Mouse (Mus musculus) limb, embryonic 10.5 days (tissue): ENCODE data around the gene Cbr2. TPM values are rescaled to one million over a fixed set of nuclear protein-coding genes. Genes with fewer than 3 reads are reported as not detected.

Source experiments
- DNase-seq: peaks from one replicate; pipeline ENCODE4 v3.0.0-alpha.2; 2017; ENCODE audit warnings: low spot score
- H3K27ac ChIP-seq: fragments of 300-500 bp; sonication (generic); 2 replicates; pipeline ENCODE4 v1.5.1; 2016; ENCODE audit warnings: mild to moderate bottlenecking
- H3K27me3 ChIP-seq: fragments of 300-500 bp; sonication (generic); 2 replicates; pipeline ENCODE4 v1.6.1; 2016; ENCODE audit warnings: low read depth, mild to moderate bottlenecking; ENCODE audit not compliant: poor library complexity, severe bottlenecking
- H3K36me3 ChIP-seq: fragments of 300-500 bp; sonication (generic); 2 replicates; pipeline ENCODE4 v1.6.1; 2016; ENCODE audit warnings: mild to moderate bottlenecking, moderate library complexity
- H3K4me1 ChIP-seq: fragments of 300-500 bp; sonication (generic); 2 replicates; pipeline ENCODE4 v1.6.1; 2016
- H3K4me3 ChIP-seq: fragments of 300-500 bp; sonication (generic); 2 replicates; pipeline ENCODE4 v1.5.1; 2016; ENCODE audit warnings: mild to moderate bottlenecking, moderate library complexity
- H3K9me3 ChIP-seq: fragments of 300-500 bp; sonication (generic); replicated peaks from 2 replicates; pipeline ENCODE4 v1.6.1; 2016; ENCODE audit warnings: mild to moderate bottlenecking
- WGBS: fragments of 180-500 bp; shearing (Covaris S2); methylation state at CpG from one replicate; pipeline ENCODE4 v1.1.7; 2016; 5-methylcytosine and 5-hydroxymethylcytosine counted together
- polyA plus RNA-seq: library from polyadenylated mRNA; unstranded; fragments of >200 nt; fragmentation: Nextera tagmentation; extraction: Ambion mirVana; gene quantifications from 2 replicates; pipeline ENCODE4 v1.2.1, GENCODE M21; 2016

Gene Cbr2
- polyA plus RNA-seq, 1 experiment from 2014 or later: 16.3 TPM

DNA sequence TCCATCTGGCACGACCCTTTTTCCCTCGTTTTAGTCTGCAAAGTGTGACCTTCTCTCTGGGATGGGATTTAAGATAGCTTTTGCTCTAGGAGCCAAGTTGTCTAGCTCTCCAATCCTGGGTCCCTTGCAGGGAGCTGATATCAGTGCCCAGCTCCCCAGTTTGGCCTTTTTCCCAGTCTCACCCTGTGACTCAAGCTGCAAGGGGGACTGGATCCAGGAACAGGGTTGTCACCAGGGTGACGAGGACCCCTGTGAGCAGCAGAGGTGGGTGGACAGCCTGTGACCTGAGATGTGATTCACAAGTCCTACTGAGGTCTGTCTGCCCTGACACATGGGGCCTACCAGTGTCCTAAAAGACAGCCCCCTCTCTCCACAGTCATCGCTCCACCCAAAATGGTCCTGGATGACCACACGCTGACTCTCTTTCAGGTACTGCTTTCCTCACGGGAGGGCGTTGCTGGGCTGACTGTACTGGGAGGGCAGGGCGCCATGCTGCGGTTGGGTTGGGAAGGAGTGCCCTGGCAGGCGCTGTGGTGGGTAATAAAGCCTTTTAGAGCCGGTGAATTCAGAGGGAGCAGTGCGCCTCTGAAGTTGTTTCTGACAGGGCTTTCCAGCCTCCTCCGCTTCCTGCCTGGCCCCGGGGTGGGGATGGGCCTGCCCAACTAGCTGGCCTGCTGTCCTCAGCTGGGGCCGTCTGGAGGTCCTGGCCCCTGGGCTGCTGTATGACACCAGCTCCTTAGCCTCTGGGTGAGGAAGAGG lies 28.0 kb downstream of the Cbr2 start:
- 19% methylated on average over 15 of the region's 15 CpGs for WGBS
- Histone ChIP-seq H3K27me3 (no peaks in the 10 kb centered on the region), H3K9me3 (no peaks in the 10 kb centered on the region), H3K27ac (peak overlapping the region; percentile 89), H3K4me1 (peaks cover 78% of the 10 kb centered on the region), H3K36me3 (peaks cover 60% of the 10 kb centered on the region), H3K4me3 (peak overlapping the region; percentile 37)
- peak; percentile 63 for DNase-seq

DNA sequence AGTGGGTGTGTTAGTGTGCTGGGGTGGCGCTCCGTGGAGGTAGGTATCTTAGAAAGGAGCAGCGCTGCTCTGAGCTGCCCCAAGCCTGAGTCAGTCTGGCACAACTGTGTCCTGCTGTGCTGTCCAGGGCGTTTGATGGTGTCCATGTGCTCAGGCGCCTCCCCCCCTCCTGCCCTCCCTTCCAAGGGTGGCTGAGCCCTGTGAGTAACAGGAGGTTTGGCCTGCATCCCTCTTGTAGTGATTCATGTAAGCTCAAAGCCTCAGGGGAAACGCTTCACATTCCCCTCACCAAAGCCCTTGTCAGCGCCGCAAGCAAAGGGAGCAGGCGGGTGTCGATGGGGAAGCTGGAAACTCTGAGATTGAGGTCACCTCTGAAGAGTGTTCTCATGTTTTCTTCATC lies 34.2 kb downstream of the Cbr2 start:
- 39% methylated on average over 10 of the region's 10 CpGs for WGBS
- Histone ChIP-seq H3K4me1 (peaks cover 67% of the 10 kb centered on the region), H3K27ac (peak overlapping the region; percentile 85), H3K4me3 (no peak overlapping the region), H3K27me3 (no peaks in the 10 kb centered on the region), H3K36me3 (peaks cover 86% of the 10 kb centered on the region), H3K9me3 (no peaks in the 10 kb centered on the region)
- DNase-seq: no peak

DNA sequence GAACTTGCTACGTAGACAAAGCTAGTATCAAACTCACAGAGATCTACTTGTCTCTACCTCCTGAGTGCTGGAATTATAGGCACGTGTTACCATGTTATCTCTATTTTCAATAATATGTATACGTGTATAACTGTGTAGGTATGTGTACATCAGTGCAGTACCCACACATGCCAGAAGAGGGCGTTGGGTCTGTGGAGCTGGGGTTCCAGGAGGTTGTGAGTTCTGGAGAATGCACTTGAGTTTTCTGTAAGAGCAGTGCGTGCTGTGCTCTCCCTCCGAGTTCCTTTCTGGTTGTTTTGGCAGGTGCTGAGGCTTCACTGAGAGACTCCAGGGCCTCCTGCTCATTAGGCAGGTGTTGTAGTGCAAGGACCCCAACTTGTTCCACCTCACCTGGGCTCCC lies 35.3 kb downstream of the Cbr2 start:
- DNase-seq: no peak
- H3K4me1 ChIP-seq: peaks cover 67% of the 10 kb centered on the region
- H3K36me3 ChIP-seq: peaks cover 87% of the 10 kb centered on the region
- no peaks in the 10 kb centered on the region for H3K9me3 ChIP-seq
- H3K27me3 ChIP-seq: no peaks in the 10 kb centered on the region
- peak overlapping the region; percentile 85; the same call in 1 of the 2 replicates for H3K27ac ChIP-seq
- H3K4me3 ChIP-seq: no peak overlapping the region
- WGBS: 88% methylated on average over 6 of the region's 6 CpGs

DNA sequence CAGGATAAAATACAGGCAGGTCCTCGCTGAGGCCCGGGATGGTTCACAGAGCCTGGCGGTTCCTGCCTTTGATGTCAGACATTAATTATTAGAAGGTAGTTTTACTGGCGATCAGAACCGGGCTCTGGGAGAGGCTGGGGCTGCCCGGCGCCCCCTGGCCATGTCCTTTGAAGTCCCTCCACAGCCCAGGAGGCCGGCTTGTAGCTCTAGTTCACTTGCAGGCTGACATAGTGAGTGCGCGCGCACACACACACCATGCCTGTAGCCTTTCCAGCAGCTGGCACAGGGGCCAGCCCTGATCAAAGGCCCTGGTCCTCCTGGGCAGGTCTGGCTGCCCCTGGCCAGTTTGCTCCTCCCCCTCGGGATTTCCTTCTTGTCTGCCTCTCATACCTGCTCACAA lies 36.3 kb downstream of the Cbr2 start:
- 7% methylated on average over 12 of the region's 12 CpGs for WGBS
- DNase-seq: peak; percentile 88
- Histone ChIP-seq H3K9me3 (no peaks in the 10 kb centered on the region), H3K4me3 (peak overlapping the region; percentile 29), H3K27me3 (no peaks in the 10 kb centered on the region), H3K36me3 (peaks cover 86% of the 10 kb centered on the region), H3K4me1 (peaks cover 65% of the 10 kb centered on the region), H3K27ac (peak overlapping the region; percentile 85)

DNA sequence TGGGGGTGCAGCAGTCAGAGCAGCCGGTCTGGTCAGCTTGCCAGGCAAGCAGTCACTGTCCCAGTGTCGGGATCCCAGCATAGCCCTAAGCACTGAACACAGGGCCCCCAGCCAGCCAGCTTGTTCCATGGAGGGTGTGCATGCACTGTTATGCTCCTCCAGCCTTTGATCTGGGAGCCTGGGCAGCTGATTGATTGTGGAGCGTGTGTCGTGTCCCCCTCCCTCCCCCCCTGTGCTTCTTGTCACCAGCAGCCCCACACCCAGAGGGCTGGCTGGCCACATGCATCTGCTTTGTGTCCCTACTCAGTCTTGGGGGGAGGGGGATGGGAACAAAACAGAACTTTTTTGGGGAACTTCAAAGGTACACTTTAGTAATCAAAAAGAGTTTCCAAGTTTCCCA lies 36.7 kb downstream of the Cbr2 start:
- H3K36me3 ChIP-seq: peaks cover 86% of the 10 kb centered on the region
- DNase-seq: peak; percentile 78
- no peaks in the 10 kb centered on the region for H3K9me3 ChIP-seq
- WGBS: 10% methylated on average over 4 of the region's 4 CpGs
- H3K4me3 ChIP-seq: peak overlapping the region; percentile 29; the same call in 1 of the 2 replicates
- H3K4me1 ChIP-seq: peaks cover 61% of the 10 kb centered on the region
- no peaks in the 10 kb centered on the region for H3K27me3 ChIP-seq
- H3K27ac ChIP-seq: peak overlapping the region; percentile 85

DNA sequence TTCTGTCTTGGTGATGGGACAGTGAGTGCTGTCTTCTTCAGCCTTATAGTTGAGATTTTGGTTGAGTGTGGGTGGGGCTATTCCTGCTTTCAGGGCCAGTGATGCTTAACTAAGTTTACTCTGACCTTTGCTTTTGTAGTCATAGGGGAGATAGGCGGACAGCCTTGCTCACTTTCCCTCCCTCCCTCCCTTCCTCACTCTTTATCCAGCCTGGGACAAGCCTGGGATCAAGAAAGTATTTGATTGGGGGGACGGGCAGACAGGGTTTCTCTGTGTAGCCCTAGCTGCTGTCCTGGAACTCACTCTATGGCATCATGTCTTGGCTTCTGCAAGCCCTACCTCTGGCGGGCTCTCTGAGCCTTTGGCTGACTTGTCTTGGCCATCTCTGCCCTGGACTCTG lies 38.5 kb downstream of the Cbr2 start:
- H3K4me1 ChIP-seq: peaks cover 44% of the 10 kb centered on the region
- H3K4me3 ChIP-seq: no peak overlapping the region
- H3K27me3 ChIP-seq: no peaks in the 10 kb centered on the region
- DNase-seq: no peak
- peaks cover 84% of the 10 kb centered on the region for H3K36me3 ChIP-seq
- peak overlapping the region; percentile 85 for H3K27ac ChIP-seq
- WGBS: 85% methylated on average over 3 of the region's 3 CpGs
- no peaks in the 10 kb centered on the region for H3K9me3 ChIP-seq

DNA sequence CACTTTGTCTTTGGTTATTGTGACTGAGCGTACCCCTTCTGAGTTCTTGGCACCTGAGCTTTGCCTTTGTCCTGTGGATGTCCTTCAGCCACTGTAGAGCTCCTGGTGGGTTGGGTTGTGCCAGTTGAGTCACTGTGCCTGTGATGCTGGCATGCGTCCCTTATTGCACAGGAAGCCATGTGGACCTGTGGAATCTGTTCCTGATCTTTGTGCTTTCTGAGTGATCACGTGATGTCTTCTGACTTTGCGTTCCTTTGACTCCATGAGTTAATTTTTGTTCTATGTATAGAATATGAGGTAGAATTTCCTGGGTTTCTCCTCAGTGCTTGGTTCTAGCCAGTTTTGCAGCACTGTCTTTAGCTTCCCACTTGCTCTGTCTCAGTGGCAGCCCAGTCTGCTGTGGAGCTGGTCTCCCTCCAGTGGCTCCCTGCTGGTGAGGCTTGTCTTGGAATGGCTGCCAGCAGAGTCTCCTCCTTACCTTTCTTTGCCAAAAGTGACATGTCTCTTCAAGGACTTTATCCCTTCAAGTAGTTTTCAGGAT lies 39.4 kb downstream of the Cbr2 start:
- peaks cover 86% of the 10 kb centered on the region for H3K36me3 ChIP-seq
- H3K27me3 ChIP-seq: no peaks in the 10 kb centered on the region
- no peak for DNase-seq
- H3K9me3 ChIP-seq: no peaks in the 10 kb centered on the region
- no peak overlapping the region for H3K27ac ChIP-seq
- no peak overlapping the region for H3K4me3 ChIP-seq
- H3K4me1 ChIP-seq: peaks cover 34% of the 10 kb centered on the region
- 94% methylated on average over 4 of the region's 4 CpGs for WGBS

DNA sequence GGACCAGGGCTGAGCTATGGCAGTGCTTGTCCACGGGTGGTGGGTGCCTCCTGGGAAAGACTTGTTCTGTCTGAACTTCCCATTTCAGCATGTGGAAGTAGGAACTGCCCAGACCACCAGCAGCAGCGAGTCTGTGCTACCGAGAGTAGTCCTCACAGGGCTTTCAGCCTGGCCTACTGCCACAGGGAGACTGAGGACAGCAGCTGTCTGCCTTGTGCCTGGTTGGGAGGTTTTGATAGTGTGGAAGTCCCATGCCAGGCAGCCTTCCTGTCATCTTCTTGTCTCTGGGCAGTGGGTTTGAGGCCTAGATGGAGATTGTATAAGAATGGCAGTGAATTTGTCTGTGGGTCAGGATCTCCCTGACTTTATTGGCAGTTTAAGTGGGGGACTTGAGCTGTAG lies 42.5 kb downstream of the Cbr2 start:
- Histone ChIP-seq H3K4me1 (peaks cover 12% of the 10 kb centered on the region), H3K9me3 (no peaks in the 10 kb centered on the region), H3K36me3 (peaks cover 90% of the 10 kb centered on the region), H3K4me3 (no peak overlapping the region), H3K27me3 (no peaks in the 10 kb centered on the region), H3K27ac (peak overlapping the region; percentile 7; the same call in 1 of the 2 replicates)
- 91% methylated on average over 3 of the region's 3 CpGs for WGBS
- DNase-seq: no peak

DNA sequence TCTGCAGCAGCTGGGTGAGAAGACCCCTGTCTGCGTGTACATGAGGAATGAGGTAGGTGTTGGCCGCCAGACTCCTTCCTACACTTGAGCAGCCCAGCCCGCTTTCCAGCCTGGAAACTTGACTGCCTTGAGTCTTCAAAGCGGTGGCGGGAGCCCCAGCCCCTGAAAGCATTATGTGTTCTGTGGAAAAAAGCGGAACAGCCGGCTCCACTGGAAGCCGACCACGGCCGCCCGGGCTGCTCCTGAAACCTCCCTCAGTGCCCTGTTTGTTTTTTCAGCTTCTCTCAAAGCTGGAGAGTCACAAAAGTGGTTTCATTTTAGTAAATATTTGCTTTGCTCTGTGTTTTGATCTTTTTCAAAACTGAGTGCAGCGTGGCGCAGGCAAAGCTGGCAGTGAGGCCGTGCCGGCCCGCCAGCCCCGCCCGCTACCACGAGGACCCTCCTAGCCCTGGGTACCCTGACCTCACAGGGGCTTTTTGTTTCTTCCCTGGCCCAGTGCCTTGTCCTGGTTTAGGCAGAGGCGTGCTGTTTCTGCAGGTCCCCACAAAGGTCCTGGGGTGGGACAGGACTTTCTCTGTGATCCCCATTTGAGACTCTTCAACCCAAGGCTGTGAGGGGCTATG lies 45.2 kb downstream of the Cbr2 start:
- H3K4me1 ChIP-seq: peaks cover 16% of the 10 kb centered on the region
- DNase-seq: no peak
- no peaks in the 10 kb centered on the region for H3K27me3 ChIP-seq
- H3K27ac ChIP-seq: no peak overlapping the region
- H3K4me3 ChIP-seq: no peak overlapping the region
- no peaks in the 10 kb centered on the region for H3K9me3 ChIP-seq
- 90% methylated on average over 20 of the region's 20 CpGs for WGBS
- peaks cover 88% of the 10 kb centered on the region for H3K36me3 ChIP-seq

DNA sequence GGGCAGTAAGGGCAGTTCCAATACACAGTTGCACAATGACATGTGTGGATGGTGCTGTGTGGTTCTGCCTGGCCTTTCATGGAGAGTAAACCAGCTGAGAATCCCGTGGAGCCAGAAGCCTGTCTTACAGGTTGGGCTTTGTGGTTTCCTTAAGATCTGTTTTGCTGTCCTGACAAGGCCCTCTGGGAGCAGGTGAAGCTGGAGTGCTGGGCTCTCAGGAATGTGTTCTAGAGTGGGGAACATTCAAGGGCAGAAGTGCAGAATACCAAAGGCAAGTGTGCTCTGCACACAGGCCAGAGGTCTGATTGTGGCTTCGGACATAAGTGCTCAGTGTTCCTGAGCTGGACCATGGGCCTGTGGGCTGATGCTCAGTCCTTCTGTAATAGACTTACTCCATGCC lies 47.3 kb downstream of the Cbr2 start:
- Histone ChIP-seq H3K27me3 (no peaks in the 10 kb centered on the region), H3K27ac (peak overlapping the region; percentile 53), H3K36me3 (peaks cover 92% of the 10 kb centered on the region), H3K9me3 (no peaks in the 10 kb centered on the region), H3K4me3 (no peak overlapping the region), H3K4me1 (peaks cover 16% of the 10 kb centered on the region)
- DNase-seq: no peak
- WGBS: 94% methylated on average over 2 of the region's 2 CpGs

DNA sequence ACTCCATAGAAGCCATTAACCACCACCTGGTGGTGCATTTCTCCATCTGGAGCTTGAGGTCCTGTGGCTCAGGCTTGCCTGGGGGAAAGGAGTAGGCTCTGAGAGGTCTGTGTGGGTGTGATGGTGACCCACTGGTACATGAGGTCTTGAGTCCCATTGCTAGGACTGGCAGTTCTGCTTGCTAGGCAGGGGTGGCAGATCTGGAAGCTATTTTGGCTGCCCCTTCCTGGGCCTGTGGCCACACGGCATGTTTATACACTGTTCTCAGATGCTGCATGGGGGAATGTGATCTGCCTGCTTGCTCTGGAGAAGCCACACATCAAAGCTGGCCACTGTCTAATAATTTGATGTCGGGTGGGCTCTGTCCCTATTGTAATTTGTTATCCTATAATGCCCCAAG lies 47.8 kb downstream of the Cbr2 start:
- Histone ChIP-seq H3K36me3 (peaks cover 92% of the 10 kb centered on the region), H3K4me3 (no peak overlapping the region), H3K27me3 (no peaks in the 10 kb centered on the region), H3K27ac (0 out of 2 replicates have a peak overlapping the region, but pooled peaks have one; percentile 53), H3K9me3 (no peaks in the 10 kb centered on the region), H3K4me1 (peaks cover 16% of the 10 kb centered on the region)
- WGBS: 82% methylated on average over 2 of the region's 2 CpGs
- no peak for DNase-seq

DNA sequence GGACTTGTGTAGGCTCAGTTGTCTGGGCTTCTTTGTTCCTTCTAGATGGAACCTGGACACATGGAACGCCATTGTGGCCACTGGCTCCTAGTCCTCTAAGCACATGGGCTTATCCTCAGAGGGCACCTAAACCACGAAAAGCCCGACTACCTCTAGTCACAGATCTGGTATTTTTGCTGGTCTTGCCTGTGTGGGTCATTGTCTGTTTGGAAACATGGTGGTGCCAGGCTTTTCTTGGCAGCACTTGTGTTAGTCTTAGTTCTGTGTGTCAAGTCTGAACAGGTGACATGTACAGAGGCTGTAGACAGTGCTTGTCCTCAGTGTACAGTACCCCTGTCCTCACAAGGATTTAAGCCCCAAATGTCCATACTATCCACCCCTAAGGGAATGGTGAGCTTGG lies 48.4 kb downstream of the Cbr2 start:
- WGBS: 95% methylated on average over 3 of the region's 3 CpGs
- Histone ChIP-seq H3K9me3 (no peaks in the 10 kb centered on the region), H3K4me1 (peaks cover 16% of the 10 kb centered on the region), H3K27me3 (no peaks in the 10 kb centered on the region), H3K4me3 (no peak overlapping the region), H3K36me3 (peaks cover 92% of the 10 kb centered on the region), H3K27ac (no peak overlapping the region)
- no peak for DNase-seq

DNA sequence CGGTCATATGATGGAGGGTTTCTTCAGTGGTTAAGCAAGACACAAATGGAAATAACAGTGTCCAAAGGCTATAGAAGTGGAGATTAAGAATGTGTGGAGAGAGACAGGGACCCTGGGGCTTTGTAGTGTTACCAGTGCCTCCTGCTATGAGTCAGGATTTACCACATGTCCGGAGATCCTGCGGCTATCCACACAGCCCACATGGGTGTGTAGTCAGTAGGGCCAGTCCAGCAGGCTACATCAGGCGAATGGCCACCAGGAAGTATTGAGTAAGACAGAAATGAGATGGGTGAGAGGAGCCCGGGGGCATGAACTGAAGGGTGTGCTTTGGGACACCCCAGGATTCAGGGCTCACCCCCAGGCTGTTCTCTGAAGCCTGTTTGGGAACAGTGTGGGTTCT lies 49.2 kb downstream of the Cbr2 start:
- WGBS: 96% methylated on average over 5 of the region's 5 CpGs
- no peaks in the 10 kb centered on the region for H3K27me3 ChIP-seq
- H3K4me1 ChIP-seq: peaks cover 19% of the 10 kb centered on the region
- peaks cover 92% of the 10 kb centered on the region for H3K36me3 ChIP-seq
- no peak overlapping the region for H3K27ac ChIP-seq
- DNase-seq: no peak
- no peaks in the 10 kb centered on the region for H3K9me3 ChIP-seq
- H3K4me3 ChIP-seq: no peak overlapping the region
